Mouse (Mus musculus) right cerebral cortex, postnatal 14 days (tissue): ENCODE data around the gene Synrg.

Experiments
- DNase-seq: peaks from one replicate; pipeline ENCODE4 v3.0.0; 2022

The Synrg gene

DNA sequence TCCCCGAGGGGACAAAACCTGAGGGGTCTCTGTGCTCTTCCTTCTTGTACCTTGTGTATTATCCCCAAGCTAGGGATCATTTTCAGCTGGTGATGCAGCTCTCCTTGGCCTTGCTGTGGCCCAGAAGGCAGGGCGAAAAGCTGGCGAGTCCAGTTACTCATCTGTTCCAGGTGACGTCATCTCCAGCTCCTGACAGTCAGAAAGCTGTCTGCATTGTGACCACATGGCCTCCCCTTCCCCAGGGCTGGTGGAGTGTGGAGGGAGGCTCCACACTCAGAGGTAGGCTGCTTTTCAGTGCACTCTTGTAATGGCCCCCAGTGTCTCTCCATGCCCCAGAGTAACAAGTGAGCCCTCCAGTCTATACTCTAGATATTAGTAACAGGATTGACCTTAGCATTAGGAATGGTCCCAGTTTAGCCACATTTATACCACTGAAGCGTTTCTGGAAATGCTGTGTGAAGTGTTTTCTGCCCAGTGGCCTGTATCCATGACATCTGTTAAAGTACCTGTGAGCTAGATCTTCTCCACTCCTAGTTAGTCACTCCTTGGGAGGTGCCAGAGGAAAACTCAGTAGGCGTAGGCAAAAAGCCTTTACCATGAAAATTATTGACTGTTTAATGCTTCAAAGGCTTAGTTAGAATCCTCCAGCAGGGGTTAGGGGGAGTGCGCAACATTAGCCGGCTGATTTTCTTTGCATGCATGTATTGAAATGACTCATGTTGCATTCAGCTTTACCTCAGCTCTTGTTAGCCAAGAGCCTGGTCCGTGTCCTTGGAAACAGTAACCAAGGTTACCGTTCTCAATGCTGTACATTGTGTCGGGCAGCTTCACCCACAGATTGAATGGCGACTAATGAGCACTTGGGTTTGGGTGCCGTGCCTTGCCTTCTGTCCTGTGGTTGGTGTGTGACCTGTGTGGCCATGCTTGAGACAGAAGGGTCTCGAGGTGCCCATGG lies 78.9 kb downstream of the Synrg start:
- DNase-seq, result no peak

DNA sequence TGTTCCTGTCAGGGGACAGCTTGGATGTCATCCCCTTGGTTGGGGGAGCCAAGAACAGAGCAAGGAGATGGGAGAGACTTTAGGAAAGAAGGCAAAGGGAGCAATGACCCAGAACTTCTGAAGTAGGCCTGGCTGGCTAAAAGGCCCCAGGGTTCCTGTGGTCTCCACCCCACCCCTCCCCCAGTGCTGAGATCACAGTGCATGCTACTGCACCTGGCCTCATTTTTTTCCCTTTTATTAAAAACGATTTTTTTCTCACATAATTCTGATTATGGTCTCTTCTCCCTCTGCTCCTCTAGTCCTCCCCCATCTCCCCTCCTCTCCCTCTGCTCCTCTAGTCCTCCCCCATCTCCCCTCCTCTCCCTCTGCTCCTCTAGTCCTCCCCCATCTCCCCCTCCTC lies 80.8 kb downstream of the Synrg start:
- DNase-seq, result no peak

- DNase-seq, result no peak
These were observed 83.0 kb downstream of the Synrg start for GRCm38 (mm10) chr11:84047270-84047669.

- no peak for DNase-seq
These were observed 84.2 kb downstream of the Synrg start for GRCm38 (mm10) chr11:84048411-84048810.

GRCm38 (mm10) chr11:84053055-84053454 lies 88.8 kb downstream of the Synrg start:
- DNase-seq, result no peak

DNA sequence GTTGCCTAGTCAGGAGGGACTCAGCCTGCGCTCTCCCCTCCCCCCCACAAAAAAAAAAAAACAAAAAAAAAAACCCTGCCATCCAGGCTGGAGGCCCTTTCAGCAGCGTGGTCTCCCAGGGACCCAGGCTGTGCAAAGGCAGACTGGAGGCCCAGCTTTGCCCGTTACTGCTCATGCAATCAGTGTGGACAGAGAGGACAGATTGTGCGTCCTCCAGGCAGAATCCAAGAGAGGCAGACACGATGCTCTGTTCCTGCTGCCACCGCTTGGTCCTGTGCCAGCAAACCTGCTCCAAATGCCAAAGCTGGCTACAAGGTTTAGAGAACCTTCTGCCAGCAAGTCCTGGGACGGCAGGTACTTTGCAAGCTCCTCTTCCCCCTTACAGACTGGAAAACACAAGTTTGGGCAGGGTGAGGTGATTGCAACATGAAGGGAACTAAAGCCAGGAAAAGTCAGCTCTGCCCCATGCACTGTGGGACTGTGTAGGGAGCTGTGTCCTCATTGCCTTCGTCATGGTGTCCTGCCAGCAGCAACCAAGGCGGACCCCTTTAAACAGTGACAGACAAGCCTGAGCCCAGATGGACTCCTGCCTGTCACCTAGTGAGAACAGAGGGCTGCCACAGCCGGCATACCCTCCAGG lies 89.4 kb downstream of the Synrg start:
- peak; percentile 68 for DNase-seq

- no peak for DNase-seq
These were observed 93.2 kb downstream of the Synrg start for GRCm38 (mm10) chr11:84057418-84057817.

GRCm38 (mm10) chr11:84059784-84060183 lies 95.6 kb downstream of the Synrg start:
- DNase-seq, result no peak

- no peak for DNase-seq
These were observed 96.4 kb downstream of the Synrg start for GRCm38 (mm10) chr11:84060635-84061034.

- no peak for DNase-seq
These were observed 97.7 kb downstream of the Synrg start for GRCm38 (mm10) chr11:84061881-84062280.

GRCm38 (mm10) chr11:84062805-84063204 lies 98.6 kb downstream of the Synrg start:
- DNase-seq, result no peak

DNA sequence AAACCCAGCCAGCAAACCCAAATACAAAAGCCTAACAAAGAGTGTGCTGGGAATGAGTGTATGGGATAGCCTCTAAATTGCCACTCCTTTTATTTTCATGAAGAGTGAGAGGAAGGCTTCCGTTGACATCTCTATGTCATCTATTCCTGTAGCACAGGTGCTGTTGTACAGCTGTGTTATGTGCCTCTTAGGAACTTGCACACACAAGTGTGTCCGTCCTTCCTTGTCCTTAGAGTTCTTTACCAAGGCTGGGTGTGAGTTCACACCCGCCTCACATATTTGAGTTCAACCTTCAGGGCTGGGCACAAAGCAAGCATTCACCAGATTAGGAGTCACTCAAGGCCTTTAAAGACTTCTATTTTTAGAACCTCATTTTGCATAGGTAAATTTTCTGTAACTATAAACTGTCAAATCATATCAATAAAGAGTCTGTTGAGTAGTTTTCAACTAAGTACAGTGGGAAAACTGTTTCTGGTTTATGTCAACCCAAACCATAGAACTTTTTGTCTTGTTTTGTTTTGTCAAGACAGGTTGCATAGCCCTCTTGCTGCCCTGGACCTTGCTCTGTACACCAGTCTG lies 99.5 kb downstream of the Synrg start:
- DNase-seq, result no peak

DNA sequence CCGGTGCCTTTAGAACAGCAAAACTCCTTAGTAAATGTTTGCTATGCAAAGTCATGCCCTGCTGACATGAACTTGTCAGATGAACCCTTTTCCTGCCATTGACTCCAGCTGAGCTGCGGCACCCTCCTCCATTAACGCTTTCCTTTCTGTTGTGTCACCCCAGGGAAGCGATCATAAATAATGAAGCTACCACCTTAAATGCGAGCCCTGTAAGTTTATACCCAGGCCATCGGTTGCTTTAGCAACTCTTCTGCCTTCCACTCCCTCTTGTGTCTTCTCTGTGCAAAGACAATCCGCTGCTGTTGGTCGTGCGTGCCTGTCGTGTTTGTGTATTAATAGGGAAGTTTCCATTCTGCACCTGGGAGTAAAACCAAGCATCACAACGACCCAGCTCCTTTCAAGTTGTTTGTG lies 101.8 kb downstream of the Synrg start:
- no peak for DNase-seq

DNA sequence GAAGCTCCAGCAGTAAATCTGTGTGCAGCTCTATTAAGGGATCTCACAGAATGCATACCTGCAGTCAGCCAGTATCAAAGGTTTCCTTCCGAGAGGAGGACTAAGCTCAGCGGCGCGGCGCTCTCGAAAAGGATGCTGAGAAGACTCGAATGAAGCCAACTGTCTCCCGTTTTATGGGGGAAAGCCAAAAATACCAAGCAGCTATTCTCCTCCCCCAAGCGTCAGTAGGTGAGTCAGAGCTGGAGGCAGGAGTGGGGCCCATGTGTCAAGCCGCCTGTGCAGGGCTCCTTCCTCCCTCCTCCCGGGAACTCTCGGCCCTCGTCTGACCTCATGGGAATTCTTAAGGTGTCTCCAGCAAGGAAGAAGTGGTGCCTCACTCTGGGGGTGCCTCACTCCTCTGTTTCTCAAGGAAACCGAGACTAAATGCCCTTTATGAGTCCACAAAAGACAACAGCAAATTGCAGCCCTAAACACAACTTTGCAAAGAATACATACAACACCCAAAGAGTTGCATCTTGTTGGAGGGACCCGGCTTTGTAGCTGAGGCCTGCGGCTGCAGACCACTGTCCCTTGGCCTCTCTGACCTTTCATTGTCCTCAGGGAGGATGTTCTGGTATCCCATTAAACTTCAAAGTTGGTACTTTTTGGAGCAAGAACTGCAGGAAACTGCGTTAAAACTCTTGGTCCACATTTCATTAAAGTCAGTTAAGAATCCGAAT lies 102.9 kb downstream of the Synrg start:
- DNase-seq, result peak; percentile 45

GRCm38 (mm10) chr11:84067720-84068190 lies 103.5 kb downstream of the Synrg start:
- no peak for DNase-seq

- DNase-seq, result peak; percentile 40
These were observed 104.2 kb downstream of the Synrg start for GRCm38 (mm10) chr11:84068191-84069033.

GRCm38 (mm10) chr11:84069034-84069370 lies 104.8 kb downstream of the Synrg start, which contains the start of gene Dusp14:
Gene Dusp14 (minus strand): TSS chr11:84069261.
- no peak for DNase-seq

DNA sequence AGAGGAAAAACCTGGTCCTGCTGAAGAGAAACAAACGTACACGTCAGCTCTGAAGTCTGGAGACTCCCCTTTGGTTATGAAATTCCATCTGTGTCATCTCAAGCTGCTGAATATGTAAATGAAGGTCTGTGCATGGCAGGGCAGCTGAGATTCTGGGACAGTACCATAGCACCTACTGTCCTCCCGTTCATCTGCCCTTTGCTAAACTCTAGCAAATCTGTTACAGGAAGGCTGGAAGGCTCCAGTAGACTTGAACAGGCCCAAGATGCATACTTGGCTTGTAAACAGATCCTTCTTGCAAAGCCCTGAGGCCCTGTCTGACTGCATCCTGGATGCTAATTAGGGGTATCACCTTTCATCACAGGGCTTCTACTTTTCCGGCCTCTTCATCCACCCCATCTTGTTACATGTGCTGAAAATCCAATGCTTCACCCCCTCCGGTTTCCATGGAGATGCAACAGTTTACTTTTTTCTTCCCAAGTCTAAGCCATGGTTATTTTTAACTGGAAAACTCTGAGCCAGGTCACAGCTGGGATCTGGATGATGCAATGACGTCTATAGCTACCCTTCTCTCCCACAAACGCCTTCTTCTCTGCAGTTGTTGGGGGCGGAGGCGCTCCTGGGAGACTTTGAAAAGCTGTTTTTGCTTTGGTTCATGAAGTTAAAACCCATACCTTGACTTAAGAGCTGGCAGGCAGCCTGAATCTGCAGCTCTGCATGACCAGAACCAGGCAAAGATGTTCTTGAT lies 108.8 kb downstream of the Synrg start:
- peak; percentile 38 for DNase-seq

DNA sequence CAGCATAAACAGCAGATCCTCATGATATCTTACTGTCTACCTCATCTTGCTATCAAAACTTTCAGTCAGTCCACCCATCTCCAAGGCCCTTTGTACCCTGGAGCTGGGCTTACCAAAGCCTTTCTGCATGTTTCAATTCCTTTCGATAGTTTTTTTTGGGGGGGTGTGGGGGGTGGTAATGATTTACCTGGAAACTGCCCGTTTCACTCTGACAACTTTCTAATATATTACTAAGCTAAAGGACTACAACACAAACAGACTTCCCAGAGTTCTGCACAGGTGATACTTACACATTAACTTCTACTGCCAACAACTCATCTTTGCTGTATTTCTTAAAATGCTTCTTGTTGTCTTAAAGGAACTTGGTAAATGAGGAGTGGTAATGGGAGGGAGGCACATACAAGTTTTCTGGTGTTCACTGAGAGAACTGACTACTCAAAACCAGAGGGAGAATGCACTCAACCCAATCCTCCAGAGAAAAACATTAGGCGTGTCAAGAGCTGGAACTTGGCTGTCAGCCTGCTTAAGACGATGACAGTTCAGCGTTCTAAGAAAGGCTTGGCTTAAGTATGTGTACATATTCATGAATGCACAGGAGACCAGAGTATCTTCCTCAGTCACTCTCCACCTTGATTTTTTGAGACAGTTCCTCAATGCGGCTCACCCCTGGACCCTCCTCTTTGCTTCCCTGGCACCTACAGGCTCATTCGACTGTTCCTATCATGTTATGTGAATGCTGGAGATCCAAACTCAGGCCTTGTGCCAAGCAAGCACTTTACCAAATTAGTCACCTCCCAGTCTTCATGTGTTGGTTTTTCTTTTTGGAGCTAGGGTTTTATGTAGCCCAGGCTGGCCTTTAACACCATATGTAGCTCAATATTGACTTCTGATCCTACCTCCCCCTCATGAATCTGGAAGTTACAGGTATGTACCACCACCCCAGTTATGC lies 109.9 kb downstream of the Synrg start:
- no peak for DNase-seq

- DNase-seq, result no peak
These were observed 112.8 kb downstream of the Synrg start for GRCm38 (mm10) chr11:84077008-84077407.
